Mouse (Mus musculus): ENCODE data around the gene Krt83.

The Krt83 gene

GRCm38 (mm10) chr15:101479007-101479665, 12.2 kb downstream of the Krt83 start:
- DNase-seq (ENCODE audit: low read depth, low spot score), result peak; percentile 32

GRCm38 (mm10) chr15:101472952-101473528, 18.3 kb downstream of the Krt83 start, which contains the start of gene Krt86:
Krt86 (plus strand) TSS chr15:101473478.
- DNase-seq (ENCODE audit: low read depth, low spot score), result peak; percentile 62

GRCm38 (mm10) chr15:101469093-101469492, 22.2 kb downstream of the Krt83 start:
- DNase-seq (ENCODE audit: low read depth, low spot score), result no peak

GRCm38 (mm10) chr15:101463651-101464050, 27.7 kb downstream of the Krt83 start, which contains the start of gene Krt81:
Krt81 (minus strand) TSS chr15:101463751.
- no peak for DNase-seq (ENCODE audit: low read depth, low spot score)

GRCm38 (mm10) chr15:101459283-101459682, 32.0 kb downstream of the Krt83 start:
- no peak for DNase-seq (ENCODE audit: low read depth, low spot score)

- DNase-seq (ENCODE audit: low read depth, low spot score), result no peak
These were observed 32.9 kb downstream of the Krt83 start for GRCm38 (mm10) chr15:101458361-101458930.

GRCm38 (mm10) chr15:101455891-101456290, 35.4 kb downstream of the Krt83 start:
- no peak for DNase-seq (ENCODE audit: low read depth, low spot score)

GRCm38 (mm10) chr15:101455292-101455691, 36.0 kb downstream of the Krt83 start:
- DNase-seq (ENCODE audit: low read depth, low spot score), result no peak

- no peak for DNase-seq (ENCODE audit: low read depth, low spot score)
These were observed 36.5 kb downstream of the Krt83 start for GRCm38 (mm10) chr15:101454774-101455173.

GRCm38 (mm10) chr15:101453093-101453736, 38.1 kb downstream of the Krt83 start:
- DNase-seq (ENCODE audit: low read depth, low spot score), result peak; percentile 65

- no peak for DNase-seq (ENCODE audit: low read depth, low spot score)
These were observed 43.9 kb downstream of the Krt83 start, which contains the start of gene Krt88 for GRCm38 (mm10) chr15:101447444-101447843. Krt88 (plus strand) TSS chr15:101447744.

- no peak for DNase-seq (ENCODE audit: low read depth, low spot score)
These were observed 44.7 kb downstream of the Krt83 start for GRCm38 (mm10) chr15:101446572-101446971.

GRCm38 (mm10) chr15:101440837-101441236, 50.5 kb downstream of the Krt83 start:
- DNase-seq (ENCODE audit: low read depth, low spot score), result no peak

GRCm38 (mm10) chr15:101438555-101438954, 52.8 kb downstream of the Krt83 start, which contains the start of gene Krt87:
Krt87 (minus strand) TSS chr15:101438804.
- DNase-seq (ENCODE audit: low read depth, low spot score), result peak; percentile 40

GRCm38 (mm10) chr15:101436611-101437010, 54.7 kb downstream of the Krt83 start:
- DNase-seq (ENCODE audit: low read depth, low spot score), result no peak
